Mouse (Mus musculus) layer of hippocampus, postnatal 36 days (tissue): ENCODE measurements around the gene Aurkaip1. TPM values are rescaled to one million over a fixed set of nuclear protein-coding genes. Genes with fewer than 3 reads are reported as not detected.
"Not testable (repeated sequence)": the region's sequence is repeated elsewhere in the genome, so short reads cannot be mapped to it uniquely, and the experiment has no call there.

Experiments
- DNase-seq, 2 experiments: peaks; one replicate each; pipeline ENCODE4 v3.0.0; 2022
- total RNA-seq, 2 experiments: library from RNA; stranded (reverse); gene quantifications; 2 replicates each; pipeline ENCODE4 v1.2.3; 2021

The Aurkaip1 gene
- total RNA-seq = 10 to 100 TPM; 88.4 to 98.2 TPM

GRCm38 (mm10) chr4:155831205-155831766 is at the start of gene Aurkaip1:
Gene Aurkaip1 (plus strand): TSS chr4:155831272.
- DNase-seq = peak; percentile 92 to 94

- no peak for DNase-seq
Measured at GRCm38 (mm10) chr4:155783486-155784080, 47.5 kb upstream of the Aurkaip1 start.

GRCm38 (mm10) chr4:155784081-155784701 is 46.9 kb upstream of the Aurkaip1 start:
- DNase-seq = peak; percentile 74 to 81

- no peak for DNase-seq
Measured at GRCm38 (mm10) chr4:155785246-155785645, 45.8 kb upstream of the Aurkaip1 start.

- DNase-seq = no peak
Measured at GRCm38 (mm10) chr4:155785819-155786218, 45.3 kb upstream of the Aurkaip1 start, which contains the start of gene Tmem88b. Gene Tmem88b (minus strand): TSS chr4:155785874.

GRCm38 (mm10) chr4:155788300-155788699 is 42.8 kb upstream of the Aurkaip1 start:
- DNase-seq = no peak

- DNase-seq = not testable (repeated sequence)
Measured at GRCm38 (mm10) chr4:155788833-155789232, 42.2 kb upstream of the Aurkaip1 start.

- DNase-seq = no peak
Measured at GRCm38 (mm10) chr4:155790021-155790489, 41.0 kb upstream of the Aurkaip1 start, which contains the start of gene Ankrd65. Gene Ankrd65 (plus strand): TSS chr4:155790439.

GRCm38 (mm10) chr4:155790650-155791161 is 40.4 kb upstream of the Aurkaip1 start:
- no peak for DNase-seq

GRCm38 (mm10) chr4:155791240-155791933 is 39.7 kb upstream of the Aurkaip1 start:
- no peak for DNase-seq

GRCm38 (mm10) chr4:155793730-155794129 is 37.3 kb upstream of the Aurkaip1 start:
- no peak for DNase-seq

GRCm38 (mm10) chr4:155802075-155802474 is 29.0 kb upstream of the Aurkaip1 start:
- no peak for DNase-seq

GRCm38 (mm10) chr4:155802741-155803339 is 28.2 kb upstream of the Aurkaip1 start, which contains the start of gene Mrpl20:
Gene Mrpl20 (plus strand): TSS chr4:155802878.
- no peak for DNase-seq

- DNase-seq = peak; percentile 92 to 94
Measured at GRCm38 (mm10) chr4:155803340-155804041, 27.6 kb upstream of the Aurkaip1 start.

GRCm38 (mm10) chr4:155807841-155808240 is 23.2 kb upstream of the Aurkaip1 start:
- no peak for DNase-seq

- DNase-seq = peak; percentile 91
Measured at GRCm38 (mm10) chr4:155811929-155812664, 19.0 kb upstream of the Aurkaip1 start, which contains the start of gene Ccnl2. Gene Ccnl2 (plus strand): TSS chr4:155812489.

GRCm38 (mm10) chr4:155812665-155813181 is 18.3 kb upstream of the Aurkaip1 start:
- DNase-seq = no peak

- no peak for DNase-seq
Measured at GRCm38 (mm10) chr4:155817533-155817932, 13.5 kb upstream of the Aurkaip1 start.

- DNase-seq = no peak
Measured at GRCm38 (mm10) chr4:155821025-155821424, 10.0 kb upstream of the Aurkaip1 start.

GRCm38 (mm10) chr4:155823443-155823842 is 7.6 kb upstream of the Aurkaip1 start:
- DNase-seq = no peak
